Mouse (Mus musculus) testis, adult 2 months (tissue): ENCODE measurements around the gene Fam170b. TPM values are rescaled to one million over a fixed set of nuclear protein-coding genes. Genes with fewer than 3 reads are reported as not detected.

Experiments used
- H3K27ac ChIP-seq: fragments of 200-500 bp; 2 replicates; pipeline ENCODE4 v1.5.1; 2012; ENCODE audit warnings: low read depth, low read length; ENCODE audit not compliant: control insufficient read depth, insufficient read depth
- H3K27me3 ChIP-seq: fragments of 200-500 bp; 2 replicates; pipeline ENCODE4 v1.6.1; 2012; ENCODE audit warnings: mild to moderate bottlenecking, low read length, moderate library complexity; ENCODE audit not compliant: control insufficient read depth, insufficient read depth
- H3K36me3 ChIP-seq: fragments of 200-500 bp; 2 replicates; pipeline ENCODE4 v1.6.1; 2012; ENCODE audit warnings: mild to moderate bottlenecking, low read length; ENCODE audit not compliant: control insufficient read depth, insufficient read depth
- H3K4me1 ChIP-seq: fragments of 200-500 bp; 2 replicates; pipeline ENCODE4 v1.6.1; 2012; ENCODE audit warnings: low read length; ENCODE audit not compliant: control insufficient read depth, insufficient read depth
- H3K4me3 ChIP-seq: fragments of 200-500 bp; 2 replicates; pipeline ENCODE4 v1.5.1; 2012; ENCODE audit warnings: low read depth, mild to moderate bottlenecking, low read length, moderate library complexity, mixed read lengths; ENCODE audit not compliant: control insufficient read depth
- CTCF ChIP-seq: fragments of 200-500 bp; IDR thresholded peaks from 2 replicates; pipeline ENCODE4 v1.5.1; 2012; ENCODE audit warnings: low read depth, mild to moderate bottlenecking, inconsistent platforms, low read length, moderate library complexity; ENCODE audit not compliant: control insufficient read depth, insufficient read depth, insufficient replicate concordance
- POLR2A ChIP-seq: fragments of 200-500 bp; IDR thresholded peaks from 2 replicates; pipeline ENCODE4 v1.6.1; 2012; ENCODE audit warnings: low read depth, mild to moderate bottlenecking, inconsistent platforms, low read length, moderate library complexity; ENCODE audit not compliant: control insufficient read depth
- polyA plus RNA-seq: library from polyadenylated mRNA; depleted of rRNA; stranded (reverse); fragments of >200 nt; gene quantifications from 2 replicates; pipeline ENCODE4 v1.2.3, GENCODE M21; 2012

The Fam170b gene
- polyA plus RNA-seq, 1 experiment: 211 TPM

GRCm38 (mm10) chr14:32817258-32817657 lies 16.5 kb upstream of the Fam170b start:
- H3K4me3 ChIP-seq: no peak overlapping the region
- H3K27me3 ChIP-seq: no peaks in the 10 kb centered on the region
- no peaks in the 10 kb centered on the region for H3K36me3 ChIP-seq
- no peaks in the 10 kb centered on the region for H3K4me1 ChIP-seq
- TF ChIP-seq POLR2A (no peak), CTCF (no peak)
- no peak overlapping the region for H3K27ac ChIP-seq

GRCm38 (mm10) chr14:32819297-32819696 lies 14.5 kb upstream of the Fam170b start:
- Histone ChIP-seq H3K4me1 (no peaks in the 10 kb centered on the region), H3K4me3 (no peak overlapping the region), H3K36me3 (no peaks in the 10 kb centered on the region), H3K27me3 (no peaks in the 10 kb centered on the region), H3K27ac (no peak overlapping the region)
- no peak for TF ChIP-seq CTCF
- TF ChIP-seq POLR2A: no peak

GRCm38 (mm10) chr14:32822812-32823211 lies 10.9 kb upstream of the Fam170b start:
- no peak overlapping the region for H3K4me3 ChIP-seq
- no peak overlapping the region for H3K27ac ChIP-seq
- H3K27me3 ChIP-seq: no peaks in the 10 kb centered on the region
- H3K4me1 ChIP-seq: peaks cover 10% of the 10 kb centered on the region
- no peaks in the 10 kb centered on the region for H3K36me3 ChIP-seq
- TF ChIP-seq CTCF: no peak

GRCm38 (mm10) chr14:32823861-32824260 lies 9.9 kb upstream of the Fam170b start:
- TF ChIP-seq CTCF: no peak
- TF ChIP-seq POLR2A: no peak
- H3K4me3 ChIP-seq: no peak overlapping the region
- H3K27me3 ChIP-seq: no peaks in the 10 kb centered on the region
- H3K4me1 ChIP-seq: peaks cover 10% of the 10 kb centered on the region
- H3K27ac ChIP-seq: no peak overlapping the region
- H3K36me3 ChIP-seq: no peaks in the 10 kb centered on the region

GRCm38 (mm10) chr14:32824267-32825150 lies 9.3 kb upstream of the Fam170b start:
- no peaks in the 10 kb centered on the region for H3K27me3 ChIP-seq
- peaks cover 10% of the 10 kb centered on the region for H3K4me1 ChIP-seq
- no peak overlapping the region for H3K27ac ChIP-seq
- H3K36me3 ChIP-seq: no peaks in the 10 kb centered on the region
- no peak overlapping the region for H3K4me3 ChIP-seq
- TF ChIP-seq POLR2A (no peak), CTCF (no peak)

- Histone ChIP-seq H3K4me1 (peaks cover 10% of the 10 kb centered on the region), H3K27ac (no peak overlapping the region)
- TF ChIP-seq CTCF: no peak
- no peak for TF ChIP-seq POLR2A
These were observed 8.2 kb upstream of the Fam170b start for GRCm38 (mm10) chr14:32825426-32826032.

GRCm38 (mm10) chr14:32827165-32827564 lies 6.6 kb upstream of the Fam170b start:
- Histone ChIP-seq H3K4me3 (no peak overlapping the region), H3K27me3 (no peaks in the 10 kb centered on the region), H3K27ac (no peak overlapping the region), H3K4me1 (peaks cover 10% of the 10 kb centered on the region), H3K36me3 (no peaks in the 10 kb centered on the region)
- no peak for TF ChIP-seq POLR2A
- TF ChIP-seq CTCF: no peak

More at GRCm38 (mm10) chr14:32825426-32826032, 8.2 kb upstream of the Fam170b start:
- Histone ChIP-seq H3K4me3 (no peak overlapping the region), H3K36me3 (no peaks in the 10 kb centered on the region), H3K27me3 (no peaks in the 10 kb centered on the region)
